Mouse (Mus musculus) G1E-ER4 (cell line): Measurements from ENCODE around the gene Wasf1. TPM values are rescaled to one million over a fixed set of nuclear protein-coding genes. Genes with fewer than 3 reads are reported as not detected.

Experiments used
- GATA1 ChIP-seq: IDR thresholded peaks from one replicate; pipeline ENCODE4 v1.8.0; 2012; ENCODE audit warnings: low read length, inconsistent platforms
- polyA plus RNA-seq: library from polyadenylated mRNA; stranded (reverse); fragments of >175 nt; gene quantifications from 2 replicates; pipeline ENCODE4 v1.2.3, GENCODE M21; 2012

The Wasf1 gene
- polyA plus RNA-seq, 1 experiment: 15.7 TPM

DNA sequence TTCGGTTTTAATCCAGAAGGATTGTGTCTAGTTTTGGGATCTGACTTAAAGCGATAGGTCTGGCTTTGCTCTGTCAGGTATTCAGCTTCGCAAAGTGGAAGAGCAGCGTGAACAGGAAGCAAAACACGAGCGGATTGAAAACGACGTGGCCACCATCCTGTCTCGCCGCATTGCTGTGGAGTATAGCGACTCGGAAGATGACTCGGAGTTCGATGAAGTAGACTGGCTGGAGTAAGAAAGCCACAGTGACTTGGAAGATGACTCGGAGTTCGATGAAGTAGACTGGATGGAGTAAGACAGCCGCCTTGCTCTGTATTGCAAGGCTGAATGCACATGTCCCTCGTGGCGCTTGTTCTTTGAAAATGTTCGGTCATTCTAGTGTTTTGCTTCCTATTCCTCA is 54.3 kb downstream of the Wasf1 start:
- no peak for TF ChIP-seq GATA1

DNA sequence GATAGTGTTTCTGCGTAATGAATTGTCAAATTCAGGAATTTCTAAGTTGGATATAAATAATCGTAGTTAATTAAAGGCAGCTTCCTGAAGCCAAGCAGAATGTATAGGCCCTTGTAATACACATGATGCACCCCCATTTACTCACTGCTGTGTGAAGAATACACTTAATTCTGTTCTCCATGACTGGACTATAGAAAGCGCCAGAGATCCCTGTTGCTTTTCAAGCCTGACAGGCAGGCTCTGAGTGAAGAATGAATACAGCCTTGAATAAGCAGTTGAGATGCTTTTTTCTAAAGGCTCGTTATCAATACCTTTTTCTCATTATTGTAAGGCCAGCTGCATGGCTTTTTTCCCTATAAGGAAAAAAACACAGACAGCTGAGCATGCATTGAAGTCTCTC is 59.4 kb downstream of the Wasf1 start:
- TF ChIP-seq GATA1: no peak

DNA sequence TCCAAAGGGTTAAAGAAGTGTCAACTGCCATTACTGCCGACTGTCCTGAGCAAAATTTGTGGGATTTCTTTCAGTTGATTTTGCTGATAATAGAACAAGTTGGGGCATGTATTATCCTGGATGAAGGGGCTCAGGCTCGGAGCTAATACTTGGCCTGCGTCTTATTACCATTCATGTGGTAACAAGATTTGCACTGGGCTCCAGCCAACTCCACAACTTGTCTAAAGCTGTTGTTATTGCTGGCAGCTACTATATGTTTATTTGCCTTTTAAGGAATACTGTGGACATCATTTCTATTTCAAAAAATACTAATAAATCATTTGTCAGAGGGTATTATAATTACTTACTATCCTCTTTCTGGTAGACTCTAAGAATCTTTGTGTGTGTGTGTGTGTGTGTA is 66.9 kb downstream of the Wasf1 start:
- TF ChIP-seq GATA1: no peak

DNA sequence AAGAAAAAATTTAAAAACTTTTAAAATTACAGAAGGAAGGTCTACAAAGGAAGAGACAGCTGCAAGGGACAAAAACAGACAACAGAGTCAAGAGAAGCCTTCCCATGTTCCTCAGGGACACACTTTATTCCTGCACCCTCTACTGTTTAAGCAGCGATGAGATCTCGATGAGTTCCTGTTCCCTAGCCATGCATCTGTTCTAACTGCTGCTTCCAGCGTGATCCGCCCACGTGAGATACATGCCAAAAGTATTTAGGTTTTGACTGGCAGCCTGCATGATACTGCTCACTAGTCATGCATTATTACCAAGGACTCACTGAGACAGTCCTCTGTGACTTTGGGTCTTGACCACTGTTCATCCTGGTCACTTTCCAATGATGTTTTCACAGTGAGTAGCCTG is 72.9 kb downstream of the Wasf1 start:
- no peak for TF ChIP-seq GATA1

DNA sequence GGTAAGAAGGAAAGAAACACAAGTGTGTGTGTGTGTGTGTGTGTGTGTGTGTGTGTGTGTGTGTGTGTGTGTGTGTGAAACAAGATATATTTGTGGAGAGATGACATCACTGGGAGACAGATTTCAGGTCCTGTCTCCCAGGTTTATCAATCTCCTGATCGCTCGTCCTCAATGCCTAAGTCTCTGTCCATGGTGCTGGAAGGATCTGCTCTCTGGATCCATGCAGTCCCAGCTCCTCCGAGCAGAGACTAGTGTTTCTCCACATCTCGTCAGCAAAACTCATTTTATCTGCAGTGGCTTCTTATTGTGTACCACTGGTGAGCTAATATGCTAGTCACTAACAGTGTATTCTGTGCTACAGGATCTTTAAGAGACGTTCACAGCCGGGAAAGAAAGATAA is 78.1 kb downstream of the Wasf1 start:
- no peak for TF ChIP-seq GATA1

DNA sequence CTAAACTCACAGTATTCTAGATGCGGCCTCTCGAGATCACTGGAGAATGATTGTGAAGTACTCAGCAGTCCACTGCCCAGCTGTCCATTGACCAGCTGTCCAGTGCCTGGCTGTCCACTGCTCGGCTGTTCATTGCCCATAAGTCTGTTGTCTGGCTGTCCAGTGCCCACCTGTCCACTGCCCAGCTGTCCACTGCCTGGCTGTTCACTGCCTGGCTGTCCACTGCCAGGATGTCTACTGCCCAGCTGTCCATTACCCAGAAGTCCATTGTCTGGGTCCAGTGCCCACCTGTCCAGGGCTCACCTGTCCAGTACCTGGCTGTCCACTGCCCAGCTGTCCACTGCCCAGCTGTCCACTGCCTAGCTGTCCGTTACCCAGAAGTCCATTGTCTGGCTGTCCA is 78.7 kb downstream of the Wasf1 start:
- TF ChIP-seq GATA1: no peak

DNA sequence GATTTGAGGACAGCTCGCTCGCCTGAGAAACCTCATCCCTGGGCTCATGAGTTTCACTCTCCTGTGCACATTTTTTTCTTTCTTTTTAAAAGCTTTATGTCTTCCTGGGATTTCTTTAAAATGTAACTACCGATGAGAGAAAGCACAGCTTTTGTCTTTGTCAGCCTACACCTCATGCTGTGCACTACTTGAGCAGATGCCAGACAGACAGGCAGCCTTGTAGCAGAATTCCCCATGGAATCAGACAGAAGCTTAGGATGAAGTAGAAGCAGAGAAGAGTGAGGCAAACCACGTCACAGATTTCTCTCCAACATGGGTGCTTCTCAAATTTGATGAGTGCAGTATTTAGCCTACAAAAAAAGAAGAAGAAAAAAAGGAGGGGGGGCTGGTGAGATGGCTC is 81.3 kb downstream of the Wasf1 start:
- no peak for TF ChIP-seq GATA1

DNA sequence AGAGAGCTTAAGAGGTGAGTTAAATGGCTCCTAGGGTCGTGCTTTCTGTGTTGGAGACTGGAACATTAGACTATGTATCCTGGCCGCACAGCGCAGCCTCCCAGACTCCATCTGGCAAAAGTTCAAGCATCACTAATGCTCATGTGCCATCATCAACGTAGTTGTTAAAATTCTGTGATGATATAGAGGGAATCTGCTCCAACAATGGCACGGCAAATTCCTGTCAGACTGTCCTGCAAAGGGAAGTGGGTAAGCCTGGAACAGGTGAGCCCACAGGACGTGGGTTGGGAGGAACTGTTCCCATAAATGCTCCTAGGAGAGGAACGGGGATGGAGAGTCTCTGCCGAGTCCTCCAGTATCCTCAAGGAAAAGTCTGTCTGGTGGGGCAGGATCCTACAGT is 85.3 kb downstream of the Wasf1 start:
- no peak for TF ChIP-seq GATA1

DNA sequence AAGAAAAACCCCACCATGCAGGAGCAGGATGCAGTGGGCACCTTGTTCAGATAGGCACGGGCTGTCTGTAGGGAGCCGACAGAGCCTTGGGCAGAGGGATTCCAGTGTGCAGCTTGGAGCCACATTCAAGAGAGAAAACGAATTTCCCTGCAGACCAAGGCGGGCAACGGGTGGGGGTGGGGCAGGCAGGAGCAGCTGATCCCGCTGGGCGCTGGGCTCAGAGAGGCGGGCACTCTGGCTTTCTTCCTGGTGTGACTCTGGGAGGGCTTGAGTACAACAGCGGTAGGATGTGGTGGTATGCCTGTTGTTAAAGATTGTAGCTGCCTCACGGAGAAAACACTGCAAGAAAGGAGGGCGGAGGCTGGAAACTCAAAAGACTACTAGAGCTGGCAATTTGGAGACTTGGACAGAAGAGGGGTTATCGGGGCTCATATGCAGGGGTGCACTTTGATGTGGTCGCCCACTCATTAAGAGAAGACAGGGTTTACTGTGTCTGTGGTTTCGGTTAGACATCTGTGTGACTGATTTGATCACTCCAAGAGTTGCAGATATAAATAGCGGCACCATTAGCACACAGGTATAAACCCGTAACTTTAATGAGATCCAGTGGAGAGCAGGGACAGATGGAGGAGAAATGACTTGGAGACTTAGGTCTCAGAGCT is 86.2 kb downstream of the Wasf1 start:
- TF ChIP-seq GATA1: no peak

DNA sequence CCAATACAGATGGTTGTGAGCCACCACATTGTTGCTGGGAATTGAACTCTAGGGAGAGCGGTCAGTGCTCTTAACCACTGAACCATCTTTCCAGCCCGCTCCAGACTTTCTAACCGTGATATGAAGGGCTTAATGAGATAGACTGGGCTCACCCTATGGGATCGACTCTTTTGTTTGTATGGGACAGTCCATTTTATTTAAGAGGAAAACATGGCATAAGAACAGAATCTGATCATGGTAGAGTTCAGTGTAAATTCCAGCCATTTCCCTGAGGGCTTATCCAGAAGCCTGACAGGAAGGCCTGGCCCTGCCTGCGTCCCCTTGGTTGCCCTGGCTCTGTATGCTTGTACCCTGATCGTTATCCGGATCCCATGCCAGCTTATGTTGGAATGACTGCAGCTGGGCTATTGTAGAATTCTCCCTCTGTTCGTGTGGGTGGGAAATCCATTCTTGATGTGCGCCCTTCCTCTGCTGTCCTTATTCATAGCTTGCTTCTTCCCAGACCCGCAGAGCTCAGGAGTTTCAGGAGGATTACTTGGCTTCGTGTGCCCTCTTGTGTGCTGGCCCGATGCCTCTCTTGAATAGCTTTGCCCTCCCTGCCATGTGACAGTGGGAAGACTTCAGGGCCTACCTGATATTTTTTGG is 87.4 kb downstream of the Wasf1 start:
- TF ChIP-seq GATA1: no peak

DNA sequence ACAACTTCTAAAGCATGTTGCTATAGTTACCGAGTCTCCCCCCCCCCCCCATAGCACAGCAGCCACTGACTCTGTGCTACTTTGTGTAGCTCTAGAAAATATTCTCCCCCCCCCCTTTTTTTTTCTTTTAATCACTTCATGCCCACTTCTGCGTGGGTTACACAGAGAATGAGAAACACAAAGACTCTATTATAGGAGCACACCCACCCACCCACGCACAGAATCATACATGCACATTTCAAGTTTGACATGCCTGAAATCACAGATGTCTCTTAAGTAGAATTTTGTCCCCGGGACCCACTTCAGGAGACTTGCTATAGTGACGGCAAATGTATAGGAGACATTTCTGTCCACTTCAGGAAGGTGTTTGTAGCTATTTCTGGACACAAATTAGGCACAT is 88.0 kb downstream of the Wasf1 start:
- no peak for TF ChIP-seq GATA1

DNA sequence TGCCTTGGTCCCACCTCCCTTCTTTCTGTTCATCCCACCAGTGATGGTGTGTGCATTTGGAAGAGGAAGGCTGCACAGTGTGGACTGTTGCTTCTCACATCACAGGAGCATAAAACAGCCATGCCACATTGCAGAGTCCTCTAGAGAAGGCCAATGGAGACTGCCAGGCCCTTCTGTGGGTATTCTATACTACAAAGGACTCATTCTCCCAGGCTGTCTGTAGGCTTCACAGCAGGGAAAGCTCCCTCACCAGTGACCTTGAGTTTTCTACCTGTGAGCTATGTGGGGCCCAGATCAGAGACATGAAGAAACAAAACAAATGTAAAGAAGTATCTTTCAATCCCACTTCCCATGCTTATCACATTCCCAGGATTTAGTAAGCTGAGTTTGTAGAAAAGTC is 100.5 kb downstream of the Wasf1 start:
- TF ChIP-seq GATA1: no peak

DNA sequence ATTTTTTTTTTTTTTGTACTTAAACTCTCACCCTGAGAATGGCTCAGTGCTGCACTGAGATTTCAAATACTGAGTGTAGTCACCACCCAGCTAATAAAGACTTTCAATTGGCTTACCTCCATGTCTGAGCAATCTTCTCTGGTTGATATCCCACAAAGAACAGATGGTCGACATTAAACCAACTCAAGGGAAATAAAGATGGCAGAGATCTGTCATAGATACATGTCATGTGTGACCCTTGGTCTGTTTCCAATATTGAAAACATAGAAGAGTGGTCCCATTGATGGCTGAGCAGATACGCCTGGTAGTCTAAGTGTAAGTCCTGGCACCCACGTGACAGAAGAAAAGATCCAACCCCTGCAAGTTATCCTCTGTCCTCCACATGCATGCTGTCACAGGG is 101.3 kb downstream of the Wasf1 start:
- TF ChIP-seq GATA1: no peak

DNA sequence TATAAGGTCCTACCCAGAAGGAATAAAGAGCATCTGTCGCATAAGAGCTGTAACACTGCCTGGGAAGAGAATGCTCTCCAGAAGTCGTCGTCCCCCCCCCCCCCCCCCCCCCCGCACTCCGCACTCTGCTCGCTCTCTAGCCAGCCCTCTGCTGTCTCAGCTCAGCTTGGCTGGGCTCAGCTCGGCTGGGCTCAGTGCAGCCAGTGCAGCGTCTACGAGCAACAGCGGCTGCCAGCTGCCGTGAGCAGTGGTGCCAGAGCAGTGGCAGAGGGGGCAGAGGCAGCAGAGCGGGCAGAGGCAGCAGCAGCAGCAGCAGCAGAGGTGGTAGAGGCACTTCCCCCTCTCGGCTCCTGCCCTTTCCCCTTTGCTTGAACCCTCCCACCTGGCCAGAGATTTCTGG is 102.1 kb downstream of the Wasf1 start:
- no peak for TF ChIP-seq GATA1

Other genes starting within 250 kb of the Wasf1 start
- gene Mettl24, start 200.2 kb upstream of the Wasf1 start, polyA plus RNA-seq: not detected in 2 replicates
- 4.1 and 9.2 TPM in 2 replicates for gene Cdc40, start 164 bp upstream of the Wasf1 start, polyA plus RNA-seq
- gene Gpr6, start 188.8 kb downstream of the Wasf1 start, polyA plus RNA-seq: not detected in 2 replicates